Mouse (Mus musculus): Measurements from ENCODE around the gene Smarcd3.

Smarcd3 gene

DNA sequence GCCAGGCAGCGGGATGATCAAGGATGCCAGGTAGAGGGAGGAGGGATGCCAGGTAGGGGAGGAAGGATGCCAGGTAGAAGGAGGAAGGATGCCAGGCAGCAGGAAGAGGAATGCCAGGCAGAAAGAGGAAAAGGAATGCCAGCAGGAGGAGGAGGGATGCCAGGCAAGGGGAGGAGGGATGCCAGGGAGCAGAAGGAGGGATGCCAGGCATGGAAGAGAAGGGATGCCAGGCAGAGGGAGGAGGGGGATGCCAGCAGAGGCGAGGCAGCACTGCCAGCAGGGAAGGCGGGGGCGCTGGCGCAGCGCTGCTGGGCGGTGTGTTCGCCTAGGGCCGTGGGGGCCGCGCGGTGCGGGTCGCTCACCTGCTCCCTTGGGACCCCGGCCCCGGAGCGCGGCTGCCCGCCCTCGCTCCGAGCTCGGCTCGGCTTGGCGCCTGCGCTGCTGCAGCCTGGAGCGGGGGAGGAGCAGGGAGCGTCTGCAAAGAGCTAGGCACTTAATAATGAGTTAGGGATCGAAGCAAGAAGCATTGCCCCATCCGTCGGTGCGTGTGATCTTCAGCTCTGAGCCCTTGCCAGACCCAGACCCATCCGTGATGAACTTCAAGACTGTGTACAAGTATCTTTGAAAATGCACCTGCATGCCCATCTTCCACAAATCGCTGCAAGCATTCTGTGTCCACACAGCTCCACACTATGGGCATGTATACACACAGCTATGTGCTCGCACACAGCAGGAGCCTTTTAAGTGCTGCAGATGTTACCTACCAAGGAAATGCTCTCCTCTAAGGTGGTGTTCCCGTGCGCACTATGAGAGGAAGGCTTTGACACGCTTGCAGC, at the start of gene Smarcd3:
Gene Smarcd3 (minus strand): TSS at position 426 of the 836 bp plus-strand sequence.
- DNase-seq (ENCODE audit: low read depth), result no peak

DNA sequence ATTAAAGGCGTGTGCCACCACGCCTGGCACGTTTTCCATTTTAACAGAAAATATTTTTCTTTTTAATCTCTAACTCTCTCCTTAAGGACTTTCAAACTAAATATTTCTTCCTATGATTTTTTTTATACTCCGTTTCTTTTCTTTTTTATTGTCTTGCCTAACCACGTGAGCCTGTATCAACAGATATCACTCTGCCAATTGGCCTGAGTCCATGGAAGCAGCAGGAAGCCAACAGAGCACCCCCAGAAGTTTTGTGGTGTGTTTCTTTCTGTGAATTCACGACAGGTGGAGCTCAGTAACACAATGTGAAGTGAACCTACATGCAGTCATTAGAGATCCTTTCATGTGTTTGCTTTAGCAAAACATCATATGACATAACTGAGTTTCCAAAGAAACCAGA, 37.2 kb upstream of the Smarcd3 start:
- no peak for DNase-seq (ENCODE audit: low read depth)

DNA sequence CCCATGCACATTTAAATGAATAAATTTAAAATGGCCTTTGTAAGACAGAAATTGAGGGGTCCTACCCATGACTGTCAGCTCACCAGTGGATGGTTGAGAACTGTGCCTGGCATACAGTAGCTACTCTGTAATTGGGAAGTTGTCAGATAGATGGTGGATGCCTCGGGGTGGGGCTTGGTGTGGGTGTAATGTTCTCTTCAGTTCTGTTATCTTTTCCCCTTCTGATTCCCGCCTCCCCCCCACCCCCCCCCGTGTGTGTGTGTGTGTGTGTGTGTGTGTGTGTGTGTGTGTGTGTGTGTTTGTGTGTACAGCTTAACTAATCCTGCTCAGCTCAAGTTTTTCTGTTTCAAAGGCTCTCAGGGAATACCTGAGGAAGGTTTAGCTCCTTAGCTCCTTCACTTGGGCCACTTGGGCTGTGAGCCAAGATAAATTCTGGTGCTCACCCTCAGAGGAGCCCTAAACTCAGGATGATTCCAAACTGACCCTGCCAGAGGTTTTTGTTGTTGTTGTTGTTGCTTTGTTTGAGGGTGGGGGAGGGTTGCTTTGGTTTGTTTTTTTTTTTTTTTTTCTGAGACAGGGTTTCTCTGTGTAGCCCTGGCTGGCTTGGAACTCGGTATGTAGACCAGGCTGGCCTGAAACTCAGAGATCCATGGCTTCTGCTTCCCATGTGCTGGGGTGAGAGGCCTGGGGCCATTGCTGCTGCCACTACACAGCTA, 35.7 kb upstream of the Smarcd3 start:
- DNase-seq (ENCODE audit: low read depth), result no peak

DNA sequence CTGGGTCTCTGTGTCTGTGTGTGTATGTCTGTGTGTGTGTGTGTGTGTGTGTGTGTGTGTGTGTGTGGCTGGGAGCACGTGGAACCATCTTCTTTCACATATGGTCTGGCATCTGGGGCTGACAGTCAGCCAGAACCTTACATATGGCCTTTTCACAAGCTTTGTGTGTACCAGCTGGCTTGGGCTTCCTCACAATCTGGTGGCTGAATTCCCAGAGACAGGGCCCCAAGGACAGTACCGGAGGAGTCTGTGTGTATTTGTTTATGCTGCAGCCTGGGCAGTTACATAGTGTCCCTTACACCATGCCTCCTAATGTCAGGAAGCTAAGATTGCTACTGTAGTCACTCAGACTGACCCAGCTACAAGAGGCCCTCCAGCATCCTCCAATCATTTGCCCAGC, 32.9 kb upstream of the Smarcd3 start:
- no peak for DNase-seq (ENCODE audit: low read depth)

DNA sequence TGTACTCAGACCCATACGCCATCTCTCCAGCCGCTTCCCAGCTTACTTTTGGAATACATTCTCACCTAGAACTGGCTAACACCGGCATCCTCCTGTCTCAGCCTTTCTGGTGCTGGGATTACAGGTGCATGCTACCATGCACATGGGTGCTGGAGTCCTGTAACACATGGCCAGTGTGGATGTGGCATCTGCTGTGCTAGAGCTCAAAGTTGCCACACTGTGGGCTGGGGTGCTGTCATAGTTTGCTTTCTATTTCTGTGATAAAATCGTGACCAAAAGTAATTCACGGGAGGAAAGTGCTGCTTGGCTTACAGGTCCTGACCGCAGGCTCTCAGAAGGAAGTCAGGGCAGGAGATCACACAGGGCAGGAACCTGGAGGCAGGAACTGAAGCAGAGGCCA, 30.3 kb upstream of the Smarcd3 start:
- DNase-seq (ENCODE audit: low read depth), result no peak

DNA sequence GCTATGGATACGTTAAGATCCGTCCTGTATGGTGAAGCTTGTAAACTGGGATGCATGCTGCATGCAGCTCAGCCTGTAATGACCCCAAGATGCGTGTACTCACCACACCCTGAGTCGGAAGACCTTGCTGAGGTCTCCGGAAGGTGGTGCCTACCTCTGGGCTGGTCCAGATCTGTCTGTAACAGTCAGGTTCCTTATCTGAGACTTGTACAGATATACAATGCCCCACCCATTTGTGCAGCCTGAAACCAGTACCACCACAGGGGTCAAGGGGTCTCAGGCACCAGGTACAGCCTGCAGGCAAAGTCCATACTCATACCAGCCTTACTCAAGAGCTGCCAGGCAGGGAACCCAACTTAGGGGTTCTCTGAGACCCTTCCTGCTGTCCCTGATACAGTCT, 28.6 kb upstream of the Smarcd3 start:
- no peak for DNase-seq (ENCODE audit: low read depth)

DNA sequence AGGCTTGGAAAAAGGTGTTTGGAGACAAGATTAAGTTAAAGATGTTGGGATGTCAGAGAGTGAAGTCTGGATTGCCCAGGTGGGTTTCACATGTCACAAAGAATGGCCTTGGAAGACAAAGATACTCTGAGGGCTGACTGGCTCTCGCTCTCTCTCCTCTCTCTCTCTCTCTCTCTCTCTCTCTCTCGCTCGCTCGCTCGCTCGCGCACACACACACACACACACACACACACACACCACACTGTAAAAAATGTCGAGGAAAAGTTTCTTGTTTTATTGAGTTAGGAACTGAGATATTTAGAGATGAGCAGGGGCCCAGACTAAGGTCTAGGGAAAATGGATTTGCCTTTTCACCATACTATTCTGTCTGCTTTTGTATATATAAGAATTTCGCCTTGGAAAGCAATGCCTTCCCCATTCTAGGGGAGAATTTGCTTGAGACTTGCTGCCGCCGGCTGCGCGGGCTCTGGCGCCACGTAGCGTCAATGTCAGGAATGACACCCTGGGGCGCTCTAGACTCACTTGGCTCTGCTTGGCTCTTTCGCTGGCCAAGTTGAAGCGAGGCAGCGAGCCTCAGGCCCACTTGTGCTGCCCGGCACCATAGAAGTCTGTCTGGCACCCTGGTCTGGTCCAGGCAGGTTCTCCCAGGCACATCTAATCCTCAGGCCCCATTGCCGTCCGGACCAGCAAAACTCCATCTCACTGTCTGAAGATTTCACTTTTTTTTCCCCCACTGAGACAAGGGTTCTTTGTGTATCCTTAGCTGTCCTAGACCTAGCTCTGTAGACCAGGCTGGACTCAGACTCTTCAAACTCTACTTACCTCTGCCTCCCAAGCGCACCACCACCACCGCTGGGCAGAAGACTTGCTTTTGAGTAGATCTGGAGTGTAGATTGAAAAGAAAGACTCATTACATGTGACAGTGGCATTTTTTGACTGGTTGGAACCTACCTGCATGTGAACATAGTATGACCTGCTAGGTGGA, 27.8 kb upstream of the Smarcd3 start:
- DNase-seq (ENCODE audit: low read depth), result peak; percentile 46

DNA sequence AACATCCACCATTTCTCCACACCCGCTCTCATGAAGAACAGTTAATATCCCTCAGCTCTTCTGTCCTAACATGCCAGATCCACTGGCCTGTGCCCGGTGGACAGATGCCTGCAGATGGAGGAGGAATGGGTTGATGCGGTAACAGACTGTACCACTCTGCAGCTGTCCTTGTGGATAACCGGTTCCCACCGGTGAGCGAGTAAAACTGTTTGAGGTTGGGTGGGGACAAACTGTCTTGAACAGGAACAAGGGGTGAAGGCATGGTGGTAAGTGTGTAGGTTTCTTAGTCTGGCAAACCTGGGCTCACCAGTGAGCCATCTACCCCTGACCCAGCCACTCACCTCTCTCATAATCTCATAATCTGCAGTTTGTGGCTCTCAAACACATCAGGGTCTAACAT, 27.1 kb upstream of the Smarcd3 start:
- no peak for DNase-seq (ENCODE audit: low read depth)

DNA sequence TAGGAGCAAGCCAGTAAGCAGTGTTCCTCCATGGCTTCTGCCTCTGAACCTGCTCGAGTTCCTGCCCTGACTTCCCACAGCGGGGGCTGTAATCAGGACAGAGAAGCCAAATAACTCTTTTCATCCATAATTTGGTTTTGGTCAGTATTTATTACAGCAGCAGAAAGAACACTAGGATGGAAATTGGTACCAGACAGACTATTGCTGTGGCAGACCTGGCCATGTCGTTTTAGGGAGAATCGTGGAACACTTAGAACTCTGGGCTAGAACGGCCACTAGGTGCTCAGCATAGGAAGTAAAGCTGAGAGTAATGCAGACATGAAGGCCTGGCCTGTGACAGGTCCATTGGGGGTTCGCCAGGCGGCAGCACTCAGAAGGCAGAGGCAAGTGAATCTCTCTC, 25.5 kb upstream of the Smarcd3 start:
- DNase-seq (ENCODE audit: low read depth), result no peak

DNA sequence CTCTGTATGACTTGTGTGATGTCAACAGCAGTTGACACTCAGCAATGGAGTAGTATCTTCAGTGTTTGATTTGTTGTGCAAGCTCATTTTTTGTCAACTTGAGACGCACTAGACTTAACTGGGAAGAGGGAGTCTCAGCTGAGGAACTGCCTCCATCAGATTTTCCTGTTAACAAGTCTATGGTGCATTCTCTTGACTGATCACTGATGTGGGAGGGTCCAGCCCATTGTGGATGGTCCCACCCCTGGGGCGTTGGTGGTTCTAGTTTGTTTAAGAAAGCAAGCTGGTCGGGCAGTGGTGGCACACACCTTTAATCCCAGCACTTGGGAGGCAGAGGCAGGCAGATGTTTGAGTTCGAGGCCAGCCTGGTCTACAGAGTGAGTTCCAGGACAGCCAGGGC, 25.0 kb upstream of the Smarcd3 start:
- no peak for DNase-seq (ENCODE audit: low read depth)

DNA sequence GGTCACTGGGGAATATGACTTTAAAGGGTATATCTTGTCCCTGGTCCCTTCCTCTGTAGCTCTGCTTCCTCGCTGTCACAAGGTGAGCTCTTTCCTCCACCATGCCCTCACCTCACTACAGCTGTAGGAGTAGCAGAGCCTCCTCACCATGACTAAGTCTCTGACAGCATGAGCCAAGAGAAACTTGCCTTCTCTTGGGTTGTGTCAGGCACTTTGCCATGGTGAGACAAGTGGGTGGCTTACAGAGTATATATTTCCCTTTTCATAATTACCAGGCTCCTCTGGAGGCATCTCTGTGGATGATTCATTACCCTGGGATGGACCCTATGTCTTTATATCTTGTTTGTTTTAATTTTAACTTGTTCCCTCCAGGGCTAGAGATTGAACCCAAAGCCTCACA, 21.2 kb upstream of the Smarcd3 start:
- no peak for DNase-seq (ENCODE audit: low read depth)

DNA sequence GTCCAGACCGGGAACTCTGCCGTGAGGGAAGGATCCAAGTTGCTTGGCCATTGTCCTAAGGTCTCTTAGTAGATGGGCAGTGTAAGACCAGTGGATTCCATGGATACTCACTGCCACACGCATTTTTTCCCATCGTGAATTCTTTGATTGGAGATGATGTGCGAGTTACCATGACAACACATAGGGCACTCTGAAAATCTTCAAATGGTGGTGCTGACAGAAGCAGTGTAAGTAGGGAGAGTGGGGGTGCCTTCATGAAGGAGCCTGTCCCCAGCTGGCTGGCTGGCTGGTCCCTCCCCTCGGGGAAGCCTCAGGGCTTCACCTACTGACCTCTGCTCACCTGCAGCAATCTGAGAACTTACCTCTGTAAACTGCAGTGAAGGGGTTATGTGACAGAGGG, 14.9 kb upstream of the Smarcd3 start:
- no peak for DNase-seq (ENCODE audit: low read depth)

DNA sequence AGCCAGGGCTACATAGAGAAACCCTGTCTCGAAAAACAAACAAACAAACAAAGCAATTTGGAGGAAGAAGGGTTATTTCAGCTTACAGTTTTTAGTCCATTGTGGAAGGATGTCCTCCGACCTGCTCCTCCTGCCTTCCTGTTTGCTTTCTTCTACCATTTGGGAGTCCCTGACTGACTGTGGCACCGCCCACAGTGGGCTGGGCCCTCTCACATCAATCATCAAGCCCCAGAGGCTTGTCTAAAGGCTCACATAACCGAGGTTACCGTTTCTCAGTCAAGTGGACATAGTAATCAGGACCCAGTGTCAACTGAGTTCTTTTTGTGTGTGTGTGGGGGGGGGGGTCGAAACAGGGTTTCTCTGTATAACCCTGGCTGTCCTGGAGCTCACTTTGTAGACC, 13.9 kb upstream of the Smarcd3 start:
- DNase-seq (ENCODE audit: low read depth), result no peak

DNA sequence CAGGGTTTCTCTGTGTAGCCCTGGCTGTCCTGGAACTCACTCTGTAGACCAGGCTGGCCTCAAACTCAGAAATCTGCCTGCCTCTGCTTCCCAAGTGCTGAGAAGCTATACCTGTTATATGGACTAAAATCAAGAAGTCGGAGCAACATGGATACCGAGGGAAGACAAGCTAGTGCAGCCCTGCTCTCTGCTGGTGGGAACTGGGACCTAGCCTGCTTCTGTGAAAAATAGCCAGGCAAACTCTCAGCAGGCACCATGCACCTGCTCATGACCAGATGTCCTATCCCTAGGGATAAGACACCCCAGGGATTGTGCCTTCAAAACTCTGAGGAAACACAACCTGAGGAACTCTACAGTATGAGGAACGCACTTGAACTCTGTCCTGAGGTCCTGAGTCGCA, 12.8 kb upstream of the Smarcd3 start:
- no peak for DNase-seq (ENCODE audit: low read depth)

DNA sequence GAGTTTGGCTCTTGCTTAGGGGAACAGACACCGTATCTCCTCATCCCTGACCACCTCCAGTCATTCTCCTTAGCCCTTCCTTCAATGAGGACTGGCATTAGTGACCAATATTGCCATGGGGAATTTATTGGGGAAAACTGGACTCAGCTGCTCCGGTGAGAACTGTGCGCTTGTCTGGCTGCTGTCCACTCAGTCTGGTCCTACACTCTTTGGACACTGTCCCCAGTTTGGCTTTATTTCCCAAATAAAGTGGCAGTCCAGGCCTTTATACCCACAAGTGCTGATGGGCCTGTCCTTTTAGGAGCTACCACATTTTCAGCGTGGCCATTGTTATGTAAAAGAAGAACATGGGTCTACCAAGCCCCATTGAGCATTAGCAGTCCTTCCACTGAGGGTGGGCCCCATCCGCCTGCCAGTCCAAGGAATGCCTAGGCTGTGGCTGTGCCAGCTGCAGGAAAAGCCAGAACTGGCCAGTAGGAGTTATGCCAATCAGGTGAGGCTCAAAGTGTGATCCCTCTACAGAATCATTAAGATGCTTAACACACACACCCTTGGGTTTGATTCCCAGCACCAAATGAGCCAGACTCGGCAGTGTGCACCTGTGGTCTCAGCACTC, 11.4 kb upstream of the Smarcd3 start:
- no peak for DNase-seq (ENCODE audit: low read depth)

DNA sequence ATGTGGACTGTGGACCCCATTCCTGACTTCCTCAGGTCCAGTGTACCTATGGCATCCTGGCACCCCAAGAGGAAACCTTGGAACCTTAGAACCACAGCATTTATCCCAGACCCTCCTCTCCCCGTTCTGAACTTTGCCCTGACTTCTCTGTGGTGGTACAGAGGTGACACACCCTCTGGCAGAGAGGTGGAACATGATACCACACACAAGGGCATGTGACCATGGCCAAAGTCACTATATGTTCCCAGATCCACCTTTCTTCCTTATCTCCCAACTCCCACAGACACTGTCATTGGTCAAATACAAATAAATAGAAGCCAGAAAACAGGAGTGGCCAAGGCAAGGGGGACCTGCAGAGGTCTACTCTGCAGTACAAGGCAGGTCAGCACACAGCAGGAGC, 10.9 kb upstream of the Smarcd3 start:
- no peak for DNase-seq (ENCODE audit: low read depth)

DNA sequence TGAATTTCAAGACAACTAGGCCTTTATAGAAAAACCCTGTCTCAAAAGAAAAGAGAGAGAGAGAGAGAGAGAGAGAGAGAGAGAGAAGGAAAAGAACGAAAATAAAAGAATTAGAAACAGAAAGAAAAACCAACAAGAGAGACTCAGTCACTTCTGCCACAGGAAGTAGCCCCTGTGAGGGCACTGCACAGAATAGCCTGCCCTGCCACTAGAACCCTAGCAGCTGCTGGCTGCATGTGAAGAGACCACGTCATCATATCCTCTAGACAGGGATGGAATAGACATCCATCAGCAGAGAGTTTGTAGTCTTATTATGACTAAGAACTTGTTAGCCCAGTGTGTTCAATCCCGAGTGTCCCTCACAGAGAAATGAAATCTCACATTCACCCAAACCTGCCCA, 5.5 kb upstream of the Smarcd3 start:
- DNase-seq (ENCODE audit: low read depth), result no peak

DNA sequence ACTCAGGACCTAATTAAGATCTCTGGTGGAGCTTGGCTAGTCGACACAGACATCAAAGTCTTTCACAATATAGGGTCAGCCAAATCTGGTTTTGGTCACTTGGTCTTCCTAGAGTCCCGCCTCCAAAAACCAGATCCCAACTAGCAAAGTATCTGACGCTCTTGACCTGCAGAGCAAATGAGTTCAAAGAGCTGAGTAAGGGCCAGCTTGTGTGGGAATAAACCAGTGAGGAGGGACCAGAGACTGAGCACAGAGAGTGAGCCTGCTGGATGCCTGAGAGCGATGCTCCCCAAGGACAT, 560 bp upstream of the Smarcd3 start:
- no peak for DNase-seq (ENCODE audit: low read depth)

DNA sequence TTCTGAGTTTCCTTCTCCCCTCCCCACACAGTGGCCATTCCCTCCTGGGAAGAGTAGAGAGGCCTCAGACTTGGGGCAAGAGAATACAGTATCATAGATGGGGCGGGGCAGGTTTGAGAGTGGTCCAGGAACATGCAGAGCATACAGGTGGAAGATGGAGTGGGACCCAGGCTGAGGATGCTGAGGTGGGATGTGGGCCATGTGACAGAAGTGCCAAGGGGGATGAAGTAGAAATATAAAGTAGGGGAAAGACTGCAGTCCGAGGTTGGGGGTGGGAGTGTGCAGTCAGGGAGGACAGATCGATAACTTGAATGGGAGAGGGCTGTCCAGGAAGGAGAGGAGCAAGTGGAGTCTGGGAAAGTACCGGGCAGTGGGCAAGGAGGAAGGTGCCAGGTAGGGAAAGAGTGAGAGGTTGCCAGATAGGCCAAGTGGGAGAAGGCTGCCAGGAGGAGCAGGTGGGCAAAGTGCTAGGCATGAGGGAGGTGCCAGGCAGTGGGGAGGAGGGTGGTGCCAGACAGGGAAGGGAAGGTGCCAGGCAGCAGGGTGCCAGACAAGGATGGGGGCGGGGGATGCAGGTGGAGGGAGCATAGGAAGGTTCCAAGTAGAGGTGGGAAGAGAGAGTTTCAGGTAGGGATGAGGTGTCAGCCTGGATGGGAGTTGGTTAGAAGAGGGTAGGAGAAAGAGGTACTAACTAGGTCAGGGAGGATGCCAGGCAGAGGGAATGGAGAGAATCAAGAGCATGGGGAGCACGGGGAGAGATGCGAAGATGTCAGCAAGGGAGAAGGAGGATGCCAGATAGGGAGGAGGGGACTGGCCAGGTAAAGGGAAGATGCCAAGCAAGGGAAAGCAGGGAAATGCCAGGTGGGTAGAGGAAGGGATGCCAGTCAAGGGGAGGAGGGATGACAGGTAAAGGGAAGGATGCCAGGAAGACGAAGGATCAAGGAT, 898 bp downstream of the Smarcd3 start:
- no peak for DNase-seq (ENCODE audit: low read depth)

DNA sequence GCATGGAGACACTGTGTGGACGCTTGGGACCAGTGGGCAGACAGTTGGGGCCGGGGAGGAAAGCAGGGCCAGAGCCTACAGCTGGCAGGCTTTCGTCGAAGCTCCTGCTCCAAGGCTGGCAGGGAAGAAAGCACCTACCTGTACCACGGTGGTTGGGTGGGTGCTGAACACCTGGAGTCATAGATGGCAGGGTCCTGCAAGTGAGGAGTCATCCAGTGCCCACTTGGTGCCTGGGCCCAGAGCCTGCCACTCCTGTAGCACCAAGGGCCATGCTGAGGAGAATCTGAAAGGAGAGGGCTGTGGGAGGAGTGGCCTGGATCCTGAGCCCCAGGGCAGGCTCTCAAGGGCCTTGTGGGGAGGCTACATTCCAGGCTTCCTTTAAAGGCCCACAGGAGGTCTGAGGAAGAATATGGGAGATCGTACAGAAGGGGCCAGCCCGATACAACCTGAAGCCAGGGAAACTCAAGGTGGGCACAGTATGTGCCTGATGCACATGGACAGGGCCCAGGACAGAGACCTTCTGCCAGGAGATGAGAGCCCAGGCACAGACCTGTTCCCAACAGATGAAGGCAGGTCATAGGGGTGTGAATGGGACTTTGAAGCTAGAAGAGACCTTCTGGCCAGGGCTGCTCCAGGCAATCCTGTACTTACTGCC, 1.7 kb downstream of the Smarcd3 start:
- no peak for DNase-seq (ENCODE audit: low read depth)

DNA sequence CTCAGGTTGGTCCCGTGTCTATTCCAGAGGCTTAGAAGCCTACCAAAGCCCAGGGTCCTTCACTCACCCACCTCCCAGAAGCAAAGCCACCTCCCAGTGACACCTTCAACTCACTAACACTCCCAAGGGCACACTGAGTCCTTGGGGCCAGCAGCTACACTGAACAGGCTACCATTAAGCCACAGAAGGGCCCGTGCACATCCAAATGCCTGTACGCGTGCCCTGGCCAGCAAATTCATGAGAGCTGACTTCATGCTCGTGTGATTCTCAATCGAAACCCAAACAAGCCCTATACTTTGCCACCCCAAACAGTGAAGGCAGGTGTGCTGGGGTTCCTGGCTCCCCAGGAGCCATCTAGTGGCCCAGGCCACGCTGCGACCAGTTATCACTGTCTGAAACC, 3.6 kb downstream of the Smarcd3 start:
- DNase-seq (ENCODE audit: low read depth), result no peak

Data from c-Kit-positive CD71-negative TER-119-negative erythroid progenitor cells, embryonic 14.5 days (primary cell).